Mouse (Mus musculus) ovary, adult 2 months (tissue): Measurements from ENCODE around the gene Btbd35f1. TPM values are rescaled to one million over a fixed set of nuclear protein-coding genes. Genes with fewer than 3 reads are reported as not detected.

ENCODE experiments used
- polyA plus RNA-seq: library from polyadenylated mRNA; depleted of rRNA; stranded (reverse); fragments of >200 nt; gene quantifications from 2 replicates; pipeline ENCODE4 v1.2.3, GENCODE M21; 2012; rRNA removed

The Btbd35f1 gene
- polyA plus RNA-seq = not detected in 2 replicates

DNA sequence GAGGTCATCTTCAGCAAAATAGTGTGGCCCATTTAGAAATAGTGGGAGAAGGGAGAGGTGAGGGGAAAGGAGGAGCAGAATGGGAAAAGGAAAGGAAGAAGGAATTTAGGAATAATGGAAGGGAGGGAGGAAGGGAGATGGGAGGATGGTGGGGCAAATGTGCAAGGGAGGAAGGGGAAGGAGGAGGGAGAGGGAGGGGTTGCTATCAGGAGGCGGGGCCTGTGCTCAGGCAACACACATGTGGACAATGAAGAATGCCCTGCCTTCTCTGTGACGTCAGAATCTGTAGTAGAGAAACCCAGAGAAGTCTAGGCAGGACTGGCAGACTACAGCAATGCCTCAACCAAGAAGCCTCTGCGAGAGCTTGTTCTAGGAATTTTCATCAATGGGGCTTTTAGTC, at the start of gene Btbd35f1:
TSS of gene Btbd35f1 (plus strand) at position 301 of the 400 bp plus-strand sequence.

Other genes starting within 250 kb of the Btbd35f1 start
- not detected in 2 replicates for gene Gm5926, start 90.7 kb downstream of the Btbd35f1 start, polyA plus RNA-seq
- not detected in 2 replicates for gene Btbd35f21, start 166.1 kb downstream of the Btbd35f1 start, polyA plus RNA-seq